Mouse (Mus musculus) liver, adult 10 weeks (tissue): ENCODE results near the gene Vmn1r209. TPM values are rescaled to one million over a fixed set of nuclear protein-coding genes. Genes with fewer than 3 reads are reported as not detected.

Experiments
- polyA plus RNA-seq: library from polyadenylated mRNA; stranded (reverse); fragments of 350-450 nt; fragmentation: Illumina TruSeq; extraction: RNeasy Lipid Tissue Mini Kit (QIAGEN cat#74804); gene quantifications from one replicate; pipeline ENCODE4 v1.2.3, GENCODE M21; 2014; ENCODE audit warnings: low read depth, low replicate concordance

The Vmn1r209 gene
- polyA plus RNA-seq = not detected

DNA sequence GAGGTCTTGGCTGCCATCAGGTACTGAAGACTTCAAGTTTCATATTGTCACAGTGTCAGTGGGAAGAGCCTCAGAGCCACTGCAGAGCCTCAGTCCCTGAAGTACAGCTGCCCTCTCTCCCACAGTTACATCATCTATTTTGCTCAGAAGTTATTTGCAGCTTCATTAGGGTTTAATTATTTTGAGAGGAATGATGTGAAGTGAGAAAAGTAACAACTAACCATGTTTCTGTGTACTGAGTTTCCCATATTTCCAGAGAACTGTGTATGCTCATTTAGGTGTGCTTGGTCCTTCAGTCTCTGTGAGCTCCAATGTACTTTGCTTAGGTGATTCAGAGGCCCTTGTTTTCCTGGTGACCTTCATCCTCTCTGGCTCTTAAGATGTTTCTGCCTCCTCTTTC, at the start of gene Vmn1r209:
Vmn1r209 (minus strand) TSS at position 101 of the 400 bp plus-strand sequence.

DNA sequence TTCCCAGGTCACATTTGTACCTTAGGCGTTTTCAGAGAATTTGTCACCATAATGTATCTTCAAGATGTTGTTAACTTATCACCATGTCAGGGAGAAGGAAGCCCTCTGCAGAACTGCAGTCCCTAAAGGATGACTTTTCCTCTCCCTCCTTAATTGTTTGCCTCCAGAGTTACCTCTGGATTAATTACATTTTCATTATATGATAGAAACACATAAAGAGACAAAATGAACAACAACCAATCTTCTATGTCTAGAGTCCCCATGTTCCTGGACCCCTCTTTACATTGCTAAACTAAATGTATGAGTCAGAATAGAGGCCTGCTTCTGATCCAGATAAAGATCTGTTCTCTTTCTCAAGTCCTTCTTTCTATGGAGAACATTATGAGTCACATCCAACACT, 48.0 kb upstream of the Vmn1r209 start, which contains the start of gene Vmn1r211:
Vmn1r211 (minus strand) TSS at position 101 of the 400 bp plus-strand sequence.

DNA sequence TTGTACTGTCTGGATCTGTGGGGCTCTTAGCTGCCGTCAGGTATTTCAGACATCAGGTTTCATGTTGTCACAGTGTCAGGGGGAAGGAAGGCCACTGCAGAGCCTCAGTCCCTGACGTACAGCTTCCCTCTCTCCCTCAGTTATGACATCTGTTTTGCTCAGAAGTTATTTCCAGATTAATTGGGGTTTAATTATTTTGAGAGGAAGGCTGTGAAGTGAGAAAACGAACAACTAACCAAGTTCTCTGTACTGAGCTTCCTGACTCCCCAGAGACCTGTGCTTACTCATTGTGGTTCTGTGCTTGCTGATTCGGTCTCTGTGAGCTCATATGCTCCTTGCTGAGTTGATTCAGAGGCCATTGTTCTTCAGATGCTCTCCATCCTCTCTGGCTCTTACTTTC, 21.8 kb upstream of the Vmn1r209 start, which contains the start of gene Vmn1r210:
Vmn1r210 (minus strand) TSS at position 101 of the 400 bp plus-strand sequence.

DNA sequence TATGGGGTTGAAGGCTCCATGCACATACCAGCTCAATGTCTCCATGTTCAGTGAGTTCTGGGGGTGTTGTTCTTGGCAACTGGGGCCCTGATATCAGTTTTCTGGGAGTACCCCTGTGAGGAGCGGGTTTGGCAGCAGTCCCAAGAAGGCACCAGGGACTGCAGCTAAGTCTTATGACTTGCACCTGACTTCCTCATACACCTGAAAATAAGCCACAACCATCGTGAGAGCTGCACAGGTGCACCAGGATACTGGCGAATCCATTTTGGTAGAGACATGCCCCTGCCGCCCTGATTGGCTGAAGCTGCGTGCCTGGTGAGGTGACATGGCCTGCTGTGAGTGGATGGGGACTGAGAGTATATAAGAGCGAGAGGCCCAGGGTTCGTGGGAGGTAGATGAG, 32.2 kb downstream of the Vmn1r209 start, which contains the start of gene Vmn1r208:
Vmn1r208 (minus strand) TSS at position 101 of the 400 bp plus-strand sequence.

Other genes with a start within 250 kb of the Vmn1r209 start
- gene Vmn1r205, start 216.7 kb downstream of the Vmn1r209 start, polyA plus RNA-seq = not detected
- gene Vmn1r206, start 185.4 kb downstream of the Vmn1r209 start, polyA plus RNA-seq = not detected
- gene Vmn1r207-ps, start 80.1 kb downstream of the Vmn1r209 start, polyA plus RNA-seq = not detected
- not detected for gene Vmn1r208, start 32.3 kb downstream of the Vmn1r209 start, polyA plus RNA-seq
- gene Vmn1r210, start 21.7 kb upstream of the Vmn1r209 start, polyA plus RNA-seq = not detected
- gene Vmn1r211, start 47.9 kb upstream of the Vmn1r209 start, polyA plus RNA-seq = not detected
- gene Vmn1r212, start 74.5 kb upstream of the Vmn1r209 start, polyA plus RNA-seq = not detected
- not detected for gene Vmn1r213, start 198.0 kb upstream of the Vmn1r209 start, polyA plus RNA-seq
- gene Vmn1r214, start 220.7 kb upstream of the Vmn1r209 start, polyA plus RNA-seq = not detected